Mouse (Mus musculus) spleen, postnatal 4 days (tissue): ENCODE results near the gene Gmeb1.
"Not testable (repeated sequence)": the region's sequence is repeated elsewhere in the genome, so short reads cannot be mapped to it uniquely, and the experiment has no call there.

Source experiments
- DNase-seq, 2 experiments: peaks; one replicate each; pipeline ENCODE4 v3.0.0; 2022; ENCODE audit warnings: low spot score in 2 of 2

The Gmeb1 gene

DNA sequence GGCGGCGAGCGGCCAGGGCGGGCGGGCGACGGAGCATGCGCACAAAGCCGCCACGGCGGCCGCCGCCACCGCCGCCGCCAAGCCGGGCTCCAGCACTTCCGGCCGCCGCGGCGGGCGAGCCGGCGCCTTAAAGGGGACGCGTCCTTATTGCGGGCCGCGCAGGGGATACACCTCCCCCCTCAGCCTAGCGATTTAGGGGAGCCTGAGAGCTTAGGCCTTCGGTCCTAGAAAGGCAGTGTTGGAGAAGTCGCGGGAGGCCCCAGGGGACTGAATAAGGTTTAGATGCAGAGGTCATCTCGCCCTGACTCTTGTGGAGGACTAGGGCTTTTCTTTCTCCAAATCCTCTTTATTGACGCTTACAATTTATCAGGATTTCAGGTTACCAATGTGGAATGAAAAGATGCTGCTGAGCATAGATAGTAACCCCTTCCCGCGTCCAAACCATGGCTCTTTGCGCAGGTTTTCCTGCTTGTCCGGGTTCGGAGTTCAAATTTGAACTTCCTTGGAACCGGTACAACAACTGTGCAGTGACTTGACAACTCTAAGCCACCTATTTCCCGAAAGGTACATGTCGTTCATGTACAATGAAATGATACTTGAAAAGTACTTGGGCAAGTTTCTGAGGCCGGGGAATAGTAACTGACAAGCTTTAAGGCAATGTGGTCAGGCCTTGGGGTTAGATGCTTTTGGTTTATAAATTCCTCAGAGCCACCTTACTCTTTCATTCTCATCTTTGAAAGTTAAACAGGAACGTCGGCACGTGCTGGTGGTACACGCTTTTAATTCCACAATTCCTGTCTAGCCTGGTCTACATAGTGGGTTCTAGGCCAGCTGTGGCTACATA is at the start of gene Gmeb1:
Gmeb1 (minus strand) TSS at position 89 of the 844 bp plus-strand sequence.
- DNase-seq, result peak; percentile 81 to 91

DNA sequence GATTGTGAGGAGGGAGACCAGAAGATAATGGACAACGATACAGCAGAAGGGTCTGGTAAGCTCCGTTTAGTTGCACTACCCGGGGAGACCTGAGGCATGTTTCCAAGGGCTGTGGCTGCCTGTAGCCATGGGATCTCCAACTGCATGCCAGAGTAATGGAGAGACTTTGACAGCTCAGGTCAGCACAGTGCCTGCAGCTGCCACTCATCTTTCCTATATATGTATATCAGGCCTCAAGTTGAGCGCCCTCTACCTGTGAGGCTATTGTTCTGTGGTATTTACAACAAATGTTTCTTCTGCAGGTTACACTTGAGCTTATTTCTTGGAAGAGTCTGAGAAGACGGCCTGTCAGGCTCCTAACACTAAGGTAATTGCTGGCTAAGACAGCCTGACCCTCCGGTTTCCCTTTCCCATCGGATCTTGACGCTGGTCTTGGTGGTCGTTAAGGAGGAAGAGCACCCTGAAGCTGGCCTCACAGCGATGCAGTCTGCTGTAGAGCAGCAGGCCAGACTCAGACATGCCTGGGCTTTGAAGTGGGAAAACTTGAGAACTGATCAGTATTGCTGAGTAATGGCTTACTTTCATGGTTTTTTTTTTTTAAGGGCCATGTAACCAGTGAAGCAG is 48.6 kb upstream of the Gmeb1 start:
- DNase-seq, result peak; percentile 64 to 78

DNA sequence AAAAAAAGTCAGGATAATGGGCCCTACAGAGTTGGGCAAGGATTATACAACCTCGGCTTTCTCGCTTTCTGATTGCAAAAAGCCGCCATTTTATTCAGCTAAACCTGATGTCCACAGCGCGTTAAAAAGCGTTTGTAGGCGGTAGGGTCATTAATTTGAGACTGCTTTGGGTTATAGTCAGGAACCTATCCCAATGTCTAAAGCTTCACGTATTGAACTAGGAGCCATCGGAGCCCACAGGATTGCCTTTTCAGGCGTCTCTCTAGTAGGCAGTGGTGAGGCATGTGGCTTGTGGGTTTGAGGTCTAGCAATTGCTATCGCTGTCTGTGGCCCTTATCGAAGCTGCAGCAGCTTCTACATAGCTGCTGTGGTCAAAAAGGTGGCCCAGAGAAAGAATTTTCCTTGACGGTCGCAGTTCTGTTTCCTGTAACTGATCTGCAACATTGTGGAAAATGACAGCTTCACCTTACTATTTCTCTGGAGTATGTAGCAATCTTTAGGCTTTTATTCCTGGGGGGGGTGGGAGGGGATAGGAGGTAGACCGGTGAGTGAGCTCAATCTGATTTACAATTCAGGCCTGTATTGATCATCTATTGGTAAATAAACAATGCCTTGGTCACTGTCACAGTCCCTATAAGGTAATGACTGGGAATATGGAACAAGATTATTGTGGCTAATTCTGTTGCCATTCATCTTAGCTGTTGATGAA is 47.9 kb upstream of the Gmeb1 start:
- peak in 1 of 2 experiments; percentile 36 for DNase-seq

DNA sequence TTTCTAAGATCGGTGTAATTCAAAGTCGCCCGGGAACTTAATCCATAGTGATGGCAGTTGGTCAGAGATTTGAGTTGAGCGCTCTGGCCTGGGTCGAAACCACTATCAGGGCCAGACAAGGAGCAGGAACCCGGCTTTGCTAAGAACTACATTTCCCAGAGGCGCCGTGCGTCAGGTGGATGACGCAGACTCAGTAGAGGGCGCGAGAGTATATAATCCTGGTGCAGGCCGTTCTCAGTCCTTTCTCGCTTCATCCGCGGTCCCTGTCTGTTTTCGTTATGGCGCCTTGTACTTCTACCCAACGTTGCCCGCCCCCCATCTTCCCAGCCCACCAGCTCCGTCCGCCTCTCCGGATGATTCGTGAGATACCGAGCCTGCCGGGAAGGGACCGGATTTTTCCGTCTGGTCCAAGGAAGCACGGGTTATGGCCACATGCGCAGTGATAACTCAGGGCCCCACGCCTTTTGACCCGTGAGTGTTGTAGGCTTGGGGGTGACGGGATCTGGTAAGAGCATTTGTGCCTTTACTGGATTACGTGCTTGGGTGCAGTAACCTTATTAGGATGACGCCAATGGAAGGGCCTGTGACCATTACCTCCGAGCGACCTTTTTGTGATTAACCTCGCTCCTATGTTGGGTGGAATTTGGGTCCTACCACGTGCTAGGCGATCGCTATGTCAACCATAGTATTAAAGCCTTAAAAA is 47.2 kb upstream of the Gmeb1 start:
- DNase-seq, result peak; percentile 86 to 92

DNA sequence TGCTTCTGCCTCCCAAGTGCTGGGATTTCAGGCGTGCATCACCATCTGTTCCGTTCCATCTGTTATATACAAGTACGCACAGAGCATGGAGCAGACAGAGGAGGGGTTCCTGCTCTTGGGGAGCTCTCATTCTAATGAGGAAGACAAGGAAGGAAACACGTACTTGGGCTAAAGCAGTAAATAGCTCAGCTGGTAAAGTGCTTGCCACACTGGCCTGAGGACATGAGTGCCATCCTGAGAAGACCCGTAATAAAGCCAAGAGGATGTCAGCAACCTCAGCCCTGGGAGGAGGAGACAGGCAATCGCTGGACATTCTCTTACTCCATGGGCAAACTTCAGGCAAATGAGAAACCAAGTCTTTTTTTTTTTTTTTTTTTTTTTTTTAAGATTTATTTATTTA is 44.6 kb upstream of the Gmeb1 start:
- DNase-seq, result no peak

DNA sequence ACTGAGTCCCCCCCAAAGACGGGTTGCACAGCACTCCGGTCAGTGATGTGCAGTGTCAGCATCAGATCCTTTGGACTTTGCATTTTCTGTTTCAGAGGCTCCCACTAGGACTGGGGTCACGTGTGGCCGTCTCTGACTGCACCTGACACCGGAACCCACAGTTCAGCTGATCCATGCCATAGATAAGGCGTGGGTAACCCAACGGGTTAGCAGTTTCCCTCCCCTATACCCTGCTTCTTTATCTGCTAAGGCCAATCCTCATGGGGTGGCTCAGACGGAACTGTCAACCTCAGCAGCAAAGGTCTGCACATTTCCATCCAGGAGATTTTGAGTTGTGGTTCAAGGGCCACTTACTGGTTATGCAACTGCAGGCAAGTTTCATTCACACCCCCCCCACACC is 43.9 kb upstream of the Gmeb1 start:
- no peak for DNase-seq

DNA sequence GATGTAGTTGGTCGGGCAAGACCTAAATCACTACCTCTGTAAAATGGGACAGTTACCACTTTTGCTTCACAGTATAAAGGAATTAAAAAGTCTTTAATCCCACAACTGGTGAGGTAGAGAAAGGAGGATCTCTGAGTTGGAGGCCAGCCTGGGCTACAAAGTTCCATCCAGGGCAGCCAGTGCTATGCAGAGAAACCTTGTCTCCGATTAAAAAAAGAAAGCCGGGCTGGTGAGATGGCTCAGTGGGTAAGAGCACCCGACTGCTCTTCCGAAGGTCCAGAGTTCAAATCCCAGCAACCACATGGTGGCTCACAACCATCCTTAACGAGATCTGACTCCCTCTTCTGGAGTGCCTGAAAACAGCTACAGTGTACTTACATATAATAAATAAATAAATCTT is 42.1 kb upstream of the Gmeb1 start:
- not testable (repeated sequence) for DNase-seq

DNA sequence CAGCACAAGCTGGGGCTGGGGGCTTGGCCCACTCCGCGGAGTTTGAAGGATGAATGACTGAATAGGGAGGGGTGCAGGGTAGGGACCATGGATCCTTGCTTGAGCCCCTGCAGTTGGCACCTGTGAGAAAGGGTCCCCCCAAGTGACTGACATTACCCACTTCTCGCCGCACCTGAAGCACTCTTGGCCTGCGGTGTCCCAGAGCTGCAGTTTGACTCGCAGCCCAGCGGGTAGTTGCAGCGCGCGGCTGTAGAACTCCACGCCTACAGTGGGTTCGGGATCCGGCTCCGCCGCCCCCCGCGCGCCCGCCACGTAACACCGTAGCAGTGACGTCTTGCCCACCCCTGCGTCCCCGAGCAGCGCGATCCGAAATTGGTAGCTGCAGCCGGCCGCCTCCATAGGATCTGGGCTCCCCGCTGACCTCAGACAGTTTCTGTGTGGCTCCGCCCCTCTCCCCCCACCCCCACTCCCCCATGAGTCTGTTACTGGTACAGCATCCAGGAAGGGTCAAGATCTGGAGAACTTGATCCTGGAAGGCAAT is 41.6 kb upstream of the Gmeb1 start, which contains the start of gene Rab42:
Rab42 (minus strand) TSS at position 447 of the 541 bp plus-strand sequence.
- peak; percentile 45 to 75 for DNase-seq

DNA sequence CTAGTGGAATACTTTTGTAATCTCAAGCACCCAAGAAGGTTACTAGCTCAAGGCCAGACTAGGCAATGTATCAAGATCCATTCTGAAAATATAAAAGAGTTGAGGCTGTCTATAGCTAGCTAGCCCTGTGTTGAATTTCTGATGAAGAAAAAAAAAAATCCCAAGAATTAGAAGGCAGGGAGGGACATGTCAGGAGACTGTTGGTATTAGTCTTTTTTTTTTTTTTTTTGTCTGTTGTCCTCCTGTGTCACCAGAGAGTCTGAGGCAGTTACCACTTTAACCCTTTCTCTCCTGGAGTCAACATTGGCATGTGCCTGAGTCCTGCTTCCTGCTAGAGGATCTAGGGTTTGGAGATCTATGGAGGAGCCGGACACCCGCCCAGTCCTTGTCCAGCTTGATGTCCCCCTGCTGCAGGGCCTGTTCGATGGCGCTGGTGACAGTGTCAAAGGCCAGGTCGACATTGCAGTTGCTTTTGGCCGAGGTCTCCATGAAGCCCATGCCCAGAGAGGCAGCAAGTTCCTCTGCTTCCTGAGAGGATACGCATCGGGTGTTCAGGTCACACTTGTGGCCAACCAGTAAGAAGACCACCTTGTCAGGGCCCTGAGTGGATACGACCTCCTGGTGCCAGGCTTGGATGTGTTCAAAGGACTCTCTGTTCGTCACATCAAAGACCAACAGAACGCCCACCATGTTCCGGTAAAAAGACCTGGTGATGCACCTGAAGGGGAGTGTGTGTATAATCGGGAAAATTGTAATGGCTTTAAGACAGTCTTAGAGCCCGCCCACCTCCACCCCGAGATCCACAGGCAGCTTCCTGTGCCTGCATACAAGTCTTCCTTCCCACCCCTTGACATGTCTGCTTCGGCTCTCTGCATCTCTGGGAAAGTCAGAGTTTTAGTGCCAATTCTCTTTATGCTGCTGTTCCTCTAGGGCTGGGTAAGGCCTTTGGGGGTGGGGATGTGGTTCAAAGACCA is 40.9 kb upstream of the Gmeb1 start:
- DNase-seq, result no peak

DNA sequence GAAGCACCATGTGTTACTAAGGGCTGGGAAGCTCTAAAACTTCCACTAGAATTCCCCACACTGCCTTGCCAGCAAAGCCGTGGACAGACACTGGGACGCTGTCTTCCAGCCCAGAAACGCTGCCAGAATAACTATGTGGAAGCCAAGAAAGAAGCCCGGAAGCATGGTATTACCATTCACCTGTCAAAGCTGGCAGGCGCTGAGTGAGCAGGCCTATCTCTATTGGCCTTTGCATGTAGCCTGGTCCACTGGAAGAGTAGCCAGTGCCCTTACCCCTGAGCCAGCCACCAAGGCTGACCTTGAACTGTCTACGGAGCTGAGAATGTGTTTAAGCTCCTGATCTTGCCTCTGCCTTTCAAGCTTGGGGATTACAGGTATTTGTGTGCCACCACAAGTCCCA is 40.1 kb upstream of the Gmeb1 start:
- no peak for DNase-seq

DNA sequence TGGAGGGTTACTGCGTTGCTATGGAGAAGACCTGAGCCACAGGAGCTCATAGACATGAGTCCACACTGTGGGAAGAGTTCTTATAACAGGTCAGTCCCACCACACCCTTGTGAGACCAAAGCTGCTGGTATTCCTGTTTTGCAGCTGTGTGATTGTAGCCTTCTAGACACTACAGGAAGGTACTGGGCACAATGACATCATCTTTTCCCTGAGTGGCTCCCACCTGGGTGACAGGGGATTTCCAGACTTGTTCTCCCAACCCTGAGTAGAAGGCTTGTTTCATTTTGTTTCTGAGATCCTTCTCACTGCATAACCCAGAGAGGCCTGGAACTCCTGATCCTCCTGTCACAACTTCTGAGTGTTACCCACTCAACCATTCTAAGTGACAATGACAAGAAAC is 38.4 kb upstream of the Gmeb1 start:
- no peak for DNase-seq

DNA sequence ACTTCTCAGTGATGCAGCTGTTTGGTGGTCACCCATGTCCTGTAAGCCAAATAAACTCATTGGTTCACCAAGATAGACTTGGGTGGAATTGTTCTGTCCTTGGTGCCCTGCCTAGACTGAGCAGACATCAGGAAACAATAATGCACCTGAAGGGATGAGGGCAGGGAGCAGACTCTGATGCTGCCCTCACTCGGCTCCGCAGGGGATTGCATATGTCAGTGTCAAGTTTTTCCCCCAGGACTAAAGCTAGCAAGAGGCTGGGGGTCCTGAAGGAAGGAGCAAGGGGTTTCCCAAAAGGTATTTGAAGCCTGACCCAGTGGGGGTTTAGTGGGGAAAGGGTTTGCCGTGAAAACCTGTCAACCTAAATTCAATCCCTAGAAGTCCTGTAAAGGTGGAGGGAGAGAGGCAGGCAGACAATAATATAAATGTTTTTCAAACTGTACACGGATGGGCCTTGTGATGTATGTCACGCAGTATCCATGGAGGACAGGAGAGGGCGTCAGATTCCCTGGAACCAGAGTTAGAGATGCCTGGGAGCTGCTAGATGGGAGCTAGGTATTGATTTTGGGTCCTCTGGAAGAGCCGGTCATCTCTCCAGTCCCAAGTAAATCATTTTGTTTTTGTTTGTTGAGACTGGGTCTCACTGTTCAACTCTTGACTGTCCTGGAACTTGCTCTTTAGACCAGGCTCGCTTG is 34.4 kb upstream of the Gmeb1 start:
- DNase-seq, result no peak

DNA sequence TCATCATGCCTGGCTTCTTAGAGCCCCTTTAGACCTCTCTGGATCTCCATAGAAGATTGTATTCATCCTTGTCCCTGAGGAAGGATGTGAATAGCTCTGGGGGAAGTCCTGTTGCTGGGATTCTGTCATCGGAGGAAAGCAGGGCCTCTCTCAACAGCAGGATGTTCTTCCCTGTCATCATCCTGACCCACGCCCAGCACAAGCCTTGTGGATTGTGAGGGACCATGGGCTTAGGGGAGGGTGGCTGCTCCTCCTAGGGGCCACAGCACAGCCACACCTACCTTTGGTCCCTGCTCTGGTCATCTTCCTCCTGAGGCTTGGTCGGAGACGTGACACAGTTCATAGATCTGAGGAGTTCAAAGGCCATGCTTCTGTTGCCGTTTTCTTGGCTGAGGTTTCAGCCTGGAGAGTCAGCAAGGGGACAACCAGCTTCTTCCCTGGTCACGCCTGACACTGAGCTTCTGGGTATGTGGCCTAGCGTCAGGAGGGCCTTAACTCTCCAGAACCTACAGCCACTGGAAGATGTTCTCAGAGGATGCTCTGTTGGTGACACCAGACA is 32.4 kb upstream of the Gmeb1 start:
- no peak for DNase-seq

DNA sequence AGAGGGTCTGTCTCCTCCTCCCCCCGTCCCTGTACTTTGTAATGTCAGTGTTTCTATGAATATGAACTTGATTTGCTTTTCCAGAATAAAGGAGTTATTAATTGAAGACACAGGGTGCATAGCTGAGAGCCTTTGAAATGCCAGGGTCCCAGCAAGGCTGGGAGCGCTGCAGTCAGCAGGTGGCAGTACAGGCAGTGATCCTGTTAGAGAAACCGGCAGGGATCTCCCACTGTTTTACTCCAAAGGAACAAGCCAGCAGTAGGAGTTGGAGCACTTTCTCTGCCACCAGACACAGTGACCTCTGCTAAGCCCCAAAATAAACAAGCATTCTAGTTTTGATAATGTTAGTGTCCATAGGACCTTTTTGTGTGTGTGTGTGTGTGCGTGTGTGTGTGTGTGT is 31.6 kb upstream of the Gmeb1 start:
- no peak for DNase-seq

DNA sequence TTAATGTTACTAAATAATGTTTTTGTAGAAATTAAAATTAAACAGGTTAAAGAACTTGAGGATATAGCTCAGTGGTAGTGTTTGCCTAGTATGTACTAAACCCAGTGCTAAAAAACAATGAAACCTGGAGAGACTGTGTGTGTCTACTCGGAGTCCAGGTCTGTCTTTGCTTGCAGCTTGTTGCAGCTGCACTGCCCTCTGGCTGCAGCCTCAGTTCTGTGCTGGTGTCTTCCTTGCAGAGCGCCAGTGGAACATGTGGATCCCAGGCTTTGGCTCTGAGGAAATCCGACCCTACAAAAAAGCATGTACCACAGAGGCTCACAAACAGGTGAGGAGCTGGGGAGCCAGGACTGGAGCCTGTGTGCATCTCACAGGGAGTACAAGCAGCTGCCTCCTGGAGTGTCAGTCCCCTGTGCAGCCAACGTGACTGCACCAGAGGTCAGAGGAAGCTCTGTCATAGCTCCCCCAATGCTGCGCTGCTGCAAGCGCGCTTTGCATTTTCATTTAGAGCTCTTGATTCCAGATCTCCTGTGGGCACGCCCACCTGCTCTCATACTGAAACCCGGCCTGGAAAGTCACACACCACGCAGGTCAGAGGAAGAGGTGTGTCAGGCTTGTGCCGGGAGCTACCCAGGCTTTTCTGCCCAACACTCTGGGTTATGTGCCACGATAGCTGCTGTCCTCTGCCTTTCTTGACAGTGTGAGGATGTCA is 30.4 kb upstream of the Gmeb1 start:
- no peak for DNase-seq

DNA sequence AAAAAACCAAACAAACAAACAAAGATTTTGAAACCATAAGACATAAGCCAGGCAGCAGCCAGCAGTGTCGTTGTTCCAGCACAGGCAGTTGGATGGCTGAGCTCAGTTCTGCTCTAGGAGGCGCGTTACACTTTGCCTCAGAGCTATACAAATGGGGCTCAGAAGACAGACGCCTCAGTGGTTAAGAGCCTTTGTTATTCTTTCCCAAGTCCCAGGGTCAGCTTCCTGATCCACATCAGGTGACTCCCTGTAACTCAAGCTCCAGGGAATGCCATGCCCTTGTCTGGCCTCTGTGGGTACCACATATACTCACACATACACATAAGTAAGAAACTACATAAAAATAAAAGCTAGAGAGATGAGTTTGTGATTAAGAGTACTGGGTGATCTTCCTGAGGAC is 29.7 kb upstream of the Gmeb1 start:
- DNase-seq, result no peak

DNA sequence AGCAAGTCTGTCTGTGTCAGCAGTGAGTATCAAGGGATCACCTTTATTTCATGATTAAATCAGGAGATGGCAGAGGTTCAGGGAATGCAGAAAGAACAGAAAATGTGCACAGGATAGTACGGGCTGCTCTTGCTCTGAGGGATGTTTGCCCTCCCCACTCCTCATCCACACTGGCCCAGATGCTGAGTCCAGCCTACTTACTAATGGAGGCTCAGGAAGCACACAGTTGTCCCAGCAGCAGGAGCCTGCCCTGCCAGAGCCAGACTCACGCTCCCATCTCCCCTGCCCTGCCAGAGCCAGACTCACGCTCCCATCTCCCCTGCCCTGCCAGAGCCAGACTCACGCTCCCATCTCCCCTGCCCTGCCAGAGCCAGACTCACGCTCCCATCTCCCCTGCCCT is 27.4 kb upstream of the Gmeb1 start:
- not testable (repeated sequence) for DNase-seq

DNA sequence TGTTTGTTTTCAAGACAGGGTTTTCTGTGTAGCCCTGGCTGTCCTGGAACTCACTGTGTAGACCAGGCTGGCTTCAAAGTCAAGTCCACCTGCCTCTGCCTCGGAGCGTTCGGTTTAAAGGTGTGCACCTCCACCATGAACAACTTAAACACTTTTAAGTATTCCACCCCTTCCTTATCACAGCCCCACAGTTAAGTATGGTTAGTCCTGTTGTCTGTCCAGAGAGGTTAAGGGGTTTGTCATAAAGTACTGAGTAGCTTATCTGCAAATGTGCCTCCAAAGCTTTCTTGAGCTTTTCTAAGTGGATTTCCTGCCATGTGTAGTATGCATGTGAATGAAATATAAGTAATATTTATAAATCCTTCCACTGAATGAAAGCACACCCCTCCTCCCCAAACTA is 14.5 kb upstream of the Gmeb1 start:
- DNase-seq, result no peak
